ENCODE assay signal across 8 mouse cellular contexts in genomic region chr6:48546271-48546670, GRCm38 (mm10). TPM values are rescaled to one million over a fixed set of nuclear protein-coding genes. Genes with fewer than 3 reads are reported as not detected.
DNase-seq lines count a peak whose midpoint lies in the region; ATAC-seq lines count a peak whose summit lies in the region.
"Had no signal": no experiment of that assay in that cellular context is flagged by ENCODE, and none has a peak within 500 bp of the region (broad histone marks: within the 10 kb centered on the region; RNA-seq: fewer than 3 reads in every experiment).

No protein-coding gene starts in this region.

- 45% methylated on average over 1 of the region's 1 CpGs for WGBS in kidney, embryonic 14.5 days

- H3K4me3 ChIP-seq in kidney, embryonic 14.5 days (ENCODE audit: low read length) = no peak overlapping the region
- H3K4me3 ChIP-seq: embryonic facial prominence, embryonic 13.5 days had no signal

- H3K4me2 ChIP-seq in kidney, embryonic 14.5 days (replicated peaks; ENCODE audit: low read depth, low read length) = no peak overlapping the region
- H3K4me2 ChIP-seq: embryonic facial prominence, embryonic 13.5 days had no signal

- peak; percentile 30 for DNase-seq in kidney, adult 11 months
- DNase-seq in CD8-positive naive resting alpha-beta T cell, adult 2 months (ENCODE audit: low read depth in 2 of 2, low spot score in 2 of 2) = peak; percentile 35 to 39
- DNase-seq in adrenal gland, postnatal 36 days = peak; percentile 49 to 66
- peak; percentile 58 for DNase-seq in kidney, postnatal 14 days
- peak; percentile 62 for DNase-seq in retina, embryonic 14.5 days (ENCODE audit: low spot score)
- no peak for DNase-seq in left cerebral cortex, adult 9 months (ENCODE audit: low spot score in 2 of 2)

- no peaks in the 10 kb centered on the region for H3K36me3 ChIP-seq in kidney, embryonic 14.5 days (ENCODE audit: control insufficient read depth, insufficient read depth, low read length)
- H3K36me3 ChIP-seq: embryonic facial prominence, embryonic 13.5 days had no signal

- H3K4me1 ChIP-seq in kidney, embryonic 14.5 days (ENCODE audit: control insufficient read depth, insufficient read depth, low read length) = peaks cover 11% of the 10 kb centered on the region

- H3K27me3 ChIP-seq in kidney, embryonic 14.5 days (ENCODE audit: control insufficient read depth, insufficient read depth, low read length) = no peaks in the 10 kb centered on the region
- H3K27me3 ChIP-seq: embryonic facial prominence, embryonic 13.5 days had no signal

- H3K9ac ChIP-seq in kidney, embryonic 14.5 days (ENCODE audit: low read depth, low read length) = no peak overlapping the region
- H3K9ac ChIP-seq: embryonic facial prominence, embryonic 13.5 days had no signal

- no peaks in the 10 kb centered on the region for H3K9me3 ChIP-seq in kidney, embryonic 14.5 days (ENCODE audit: control insufficient read depth, low read length)
- H3K9me3 ChIP-seq: embryonic facial prominence, embryonic 13.5 days had no signal

- ATAC-seq in kidney, embryonic 14.5 days (ENCODE audit: low FRiP score, low TSS enrichment) = no peak

- no peak overlapping the region for H3K27ac ChIP-seq in kidney, embryonic 14.5 days (ENCODE audit: low read depth, low read length)
- H3K27ac ChIP-seq: embryonic facial prominence, embryonic 13.5 days had no signal

RNA-seq across cellular contexts. Expression of gene Lrrc61, which starts 8.3 kb away (rescaled TPM):
- polyA plus RNA-seq in kidney, embryonic 14.5 days (2014; fragmentation: Nextera tagmentation; extraction: Ambion mirVana) = 4.4 and 9.7 TPM in 2 replicates
- 10 to 100 TPM; 26.0 to 49.9 TPM for total RNA-seq in adrenal gland, postnatal 36 days (2021)

RNA-seq across cellular contexts. Expression of gene Atp6v0e2, which starts 8.9 kb away (rescaled TPM):
- 19.9 and 20.3 TPM in 2 replicates for polyA plus RNA-seq in kidney, embryonic 14.5 days (2014; fragmentation: Nextera tagmentation; extraction: Ambion mirVana)
- 10 to 100 TPM; 61.8 to 63.3 TPM for total RNA-seq in adrenal gland, postnatal 36 days (2021)

RNA-seq across cellular contexts. Expression of gene Rarres2, which starts 26.3 kb away (rescaled TPM):
- 44.2 and 59.0 TPM in 2 replicates for polyA plus RNA-seq in kidney, embryonic 14.5 days (2014; fragmentation: Nextera tagmentation; extraction: Ambion mirVana)
- total RNA-seq in adrenal gland, postnatal 36 days (2021) = 10 to 100 TPM; 52.7 to 77.5 TPM

RNA-seq across cellular contexts. Expression of gene Gm45021, which starts 43.1 kb away (rescaled TPM):
- polyA plus RNA-seq in kidney, embryonic 14.5 days (2014; fragmentation: Nextera tagmentation; extraction: Ambion mirVana) = not detected in 2 replicates
- not detected for total RNA-seq in adrenal gland, postnatal 36 days (2021)
- polyA plus RNA-seq: embryonic facial prominence, embryonic 13.5 days had no signal

RNA-seq across cellular contexts. Expression of gene Repin1, which starts 47.4 kb away (rescaled TPM):
- 32.6 and 47.0 TPM in 2 replicates for polyA plus RNA-seq in kidney, embryonic 14.5 days (2014; fragmentation: Nextera tagmentation; extraction: Ambion mirVana)
- 10 to 100 TPM; 48.5 to 50.5 TPM for total RNA-seq in adrenal gland, postnatal 36 days (2021)

Comparison
In these comparisons a context has a peak if more than half of its experiments do, and no peak if none do; other contexts are left out.
1. DNase-seq: peak in kidney, adult 11 months (single experiment), CD8-positive naive resting alpha-beta T cell, adult 2 months (2 of 2), adrenal gland, postnatal 36 days (2 of 2), kidney, postnatal 14 days (single experiment) and retina, embryonic 14.5 days (single experiment); none in left cerebral cortex, adult 9 months (0 of 2).